Mouse (Mus musculus): Measurements from ENCODE around the gene Slc29a3.

DNA sequence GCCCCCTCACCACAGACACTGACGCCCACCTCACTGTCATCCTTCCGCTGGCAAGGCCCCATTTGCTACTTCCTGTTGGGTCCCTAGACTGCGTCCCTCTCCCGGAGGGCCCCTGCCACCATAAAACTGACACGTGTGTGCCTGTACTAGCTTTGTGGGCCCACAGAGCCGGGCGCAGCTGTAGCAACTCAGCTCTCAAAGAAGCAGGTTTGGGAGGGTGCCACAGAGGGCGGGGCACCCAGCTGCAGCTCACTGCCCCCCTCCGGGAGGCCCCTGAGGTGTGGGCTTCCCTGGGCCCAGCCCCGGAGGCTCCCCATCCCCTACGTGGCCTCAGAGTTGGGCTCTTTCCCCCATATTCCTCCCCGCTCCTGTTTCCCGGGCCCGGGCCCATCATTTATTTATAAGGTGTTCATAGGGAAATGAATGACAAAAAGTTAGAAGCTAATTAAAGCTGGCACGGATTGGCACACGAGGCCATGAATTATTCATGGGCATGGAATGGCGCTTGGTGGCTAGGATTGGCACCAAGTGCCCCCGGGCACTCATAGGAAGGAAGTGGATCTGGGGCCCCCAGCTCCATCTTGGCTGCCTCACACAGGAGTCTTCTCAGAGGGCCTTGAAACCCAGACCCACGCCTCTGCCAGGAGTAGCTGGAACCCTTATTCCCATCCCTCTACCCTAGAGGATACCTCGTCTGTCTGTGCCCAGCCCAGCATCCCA, 60.8 kb downstream of the Slc29a3 start:
- no peak for TF ChIP-seq POLR2A (IDR thresholded peaks at IDR 0.05; ENCODE audit: borderline replicate concordance, extremely low read depth, insufficient read depth, insufficient read length, poor library complexity, severe bottlenecking)
- TF ChIP-seq CTCF (IDR thresholded peaks at IDR 0.05; ENCODE audit: borderline replicate concordance, extremely low read depth, insufficient read depth, insufficient read length) = no peak
